Mouse (Mus musculus) kidney, postnatal 14 days (tissue): ENCODE measurements around the gene Pdyn.

ENCODE experiments used
- DNase-seq: peaks from one replicate; pipeline ENCODE4 v3.0.0; 2022; ENCODE audit warnings: mixed read lengths

Gene Pdyn

GRCm38 (mm10) chr2:129654233-129654950 is 45.3 kb downstream of the Pdyn start:
- no peak for DNase-seq

GRCm38 (mm10) chr2:129653632-129654031 is 46.0 kb downstream of the Pdyn start:
- no peak for DNase-seq

GRCm38 (mm10) chr2:129652616-129653015 is 47.0 kb downstream of the Pdyn start:
- DNase-seq, result no peak
